Mouse (Mus musculus) lung, postnatal 14 days (tissue): ENCODE measurements around the gene Ttpal.
A peak's percentile ranks its signal among the peaks of the same experiment; 100 is the strongest.
"Not testable (repeated sequence)": the region's sequence is repeated elsewhere in the genome, so short reads cannot be mapped to it uniquely, and the experiment has no call there.

Experiments used
- DNase-seq: peaks from one replicate; pipeline ENCODE4 v3.0.0; 2021

Ttpal gene

DNA sequence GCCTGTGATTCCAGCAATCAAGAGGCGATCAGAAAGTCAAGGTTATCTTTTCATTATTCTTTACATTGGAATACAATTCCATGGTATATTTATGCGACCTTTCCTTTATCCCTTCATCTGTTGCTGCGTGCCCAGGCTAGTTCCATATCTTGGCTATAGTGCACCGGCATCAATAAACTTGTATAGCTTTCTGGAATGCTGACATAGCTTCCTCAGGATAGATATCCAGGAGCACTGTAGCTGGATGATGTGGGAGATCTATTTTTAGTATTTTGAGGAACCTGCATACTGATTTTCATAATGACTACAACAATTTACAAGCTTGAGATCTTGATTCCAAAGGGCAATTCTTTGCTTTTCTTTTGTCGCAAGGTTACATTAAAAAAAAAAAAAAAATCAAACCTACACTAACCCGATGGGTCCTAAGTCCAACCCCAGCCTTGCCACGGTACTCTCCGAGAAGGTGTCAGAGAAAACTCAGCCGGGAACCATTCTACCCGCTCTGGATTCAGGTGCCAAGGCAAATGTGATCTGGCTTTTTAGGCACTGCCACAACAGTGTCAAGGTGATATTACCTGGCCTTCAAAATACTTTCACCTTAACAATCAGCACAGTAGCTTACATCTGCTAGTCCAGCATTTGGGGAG lies 8.4 kb upstream of the Ttpal start:
- no peak for DNase-seq

DNA sequence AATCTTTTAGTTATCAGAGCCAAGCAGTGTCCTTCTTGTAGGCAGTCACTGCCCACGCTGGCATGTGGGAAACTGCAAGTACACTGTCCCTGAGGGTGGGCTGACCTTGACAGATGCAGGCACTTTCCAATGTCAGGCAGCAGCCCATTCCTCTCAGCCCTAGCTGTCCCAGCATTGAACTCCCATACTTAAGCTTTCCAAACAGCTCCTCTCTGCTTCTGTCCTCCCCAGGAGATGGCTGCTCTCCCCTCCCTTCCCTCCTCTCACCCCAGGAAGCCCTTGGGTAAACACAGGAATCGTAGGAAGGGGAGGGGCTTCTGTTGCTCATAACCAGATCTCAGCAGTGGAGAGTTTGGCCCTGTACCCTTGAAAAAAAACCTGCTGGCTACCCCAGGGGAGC lies 7.0 kb upstream of the Ttpal start:
- peak; percentile 54 for DNase-seq

DNA sequence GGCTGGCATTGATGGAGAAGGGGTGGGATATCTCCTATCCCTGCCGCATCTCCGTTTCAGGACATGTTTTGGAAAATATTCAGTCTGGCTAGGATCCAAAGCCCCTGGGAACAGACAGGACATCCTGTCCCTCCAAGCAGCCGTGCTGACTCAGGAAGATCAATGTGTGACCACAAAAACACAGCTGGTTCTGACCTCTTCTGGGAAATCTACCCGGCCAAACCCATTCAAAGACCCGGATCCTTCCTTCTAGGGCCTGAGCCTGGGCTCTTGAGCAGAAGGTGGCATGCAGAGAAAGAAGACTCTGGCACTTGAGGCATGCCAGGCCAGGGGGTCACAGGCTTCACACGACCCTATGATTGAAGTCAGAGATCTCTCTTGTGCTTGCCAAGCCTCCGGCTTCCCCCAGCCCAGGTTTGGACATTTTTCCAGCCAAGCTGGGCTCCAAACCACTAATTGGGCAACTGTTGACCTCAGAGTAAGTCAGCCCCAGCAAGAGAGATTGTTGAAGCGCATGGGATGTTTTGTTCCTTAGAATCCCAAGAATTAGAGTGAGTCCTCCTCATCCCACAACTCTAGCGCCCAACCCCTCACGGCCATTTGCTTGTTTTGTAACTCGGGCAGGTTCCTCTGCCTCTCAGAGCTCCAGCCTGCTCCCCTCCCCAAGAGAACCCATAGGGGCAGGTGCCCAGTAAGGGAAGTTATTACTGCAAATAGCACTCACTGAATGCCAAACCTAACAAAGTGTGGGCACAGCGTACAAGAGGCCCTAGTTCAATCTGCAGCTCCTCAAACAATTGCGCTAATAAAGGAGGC lies 5.8 kb upstream of the Ttpal start:
- peak; percentile 82 for DNase-seq

DNA sequence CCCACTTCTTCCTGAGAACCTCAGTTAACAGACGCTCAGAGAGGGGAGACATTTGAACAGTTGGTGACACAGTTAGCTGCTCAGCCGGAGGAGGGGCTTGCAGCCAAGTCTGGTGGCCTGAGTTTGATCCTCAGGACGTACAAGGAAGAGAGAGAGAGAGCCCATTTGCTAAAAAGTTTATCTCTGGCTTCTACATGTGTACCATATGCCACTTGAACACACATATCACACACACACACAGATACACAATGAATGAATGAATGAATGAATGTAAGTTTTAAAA lies 5.3 kb upstream of the Ttpal start:
- no peak for DNase-seq

DNA sequence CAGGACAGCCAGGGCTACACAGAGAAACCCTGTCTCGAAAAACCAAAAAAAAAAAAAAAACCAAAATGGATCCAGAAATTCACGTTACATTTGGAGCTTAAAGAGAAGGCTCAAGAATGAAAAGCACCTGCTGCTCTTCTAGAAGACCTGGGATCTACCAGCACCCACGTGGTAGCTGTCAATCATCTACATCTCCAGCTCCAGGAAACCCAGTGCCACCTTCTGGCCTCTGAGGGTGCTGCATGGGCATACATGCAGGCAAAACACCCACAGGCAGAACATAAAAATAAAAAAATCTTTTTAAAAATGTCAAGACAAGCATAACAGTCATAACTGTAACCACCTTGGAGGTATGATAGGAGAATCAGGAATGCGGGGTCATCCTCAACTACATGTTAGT lies 4.5 kb upstream of the Ttpal start:
- peak; percentile 71 for DNase-seq

DNA sequence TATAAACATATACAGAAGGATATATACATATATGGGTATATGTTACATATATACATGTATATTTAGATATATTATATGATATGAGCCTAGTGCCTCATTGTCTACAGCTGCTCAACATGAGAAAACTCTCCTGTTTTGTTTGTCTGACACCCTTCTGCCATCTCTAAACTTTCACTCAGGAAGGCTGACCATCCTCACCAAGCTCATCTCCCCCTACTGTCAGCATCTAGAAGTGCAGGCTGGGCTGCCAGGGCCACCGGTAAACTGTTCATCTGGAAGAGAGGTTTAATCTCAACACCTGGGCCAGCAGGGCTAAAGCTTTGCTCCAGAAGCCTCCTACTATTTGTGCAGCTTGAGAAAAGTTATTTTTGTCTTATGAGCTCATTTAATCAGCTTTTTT lies 2.9 kb upstream of the Ttpal start:
- peak; percentile 77 for DNase-seq

DNA sequence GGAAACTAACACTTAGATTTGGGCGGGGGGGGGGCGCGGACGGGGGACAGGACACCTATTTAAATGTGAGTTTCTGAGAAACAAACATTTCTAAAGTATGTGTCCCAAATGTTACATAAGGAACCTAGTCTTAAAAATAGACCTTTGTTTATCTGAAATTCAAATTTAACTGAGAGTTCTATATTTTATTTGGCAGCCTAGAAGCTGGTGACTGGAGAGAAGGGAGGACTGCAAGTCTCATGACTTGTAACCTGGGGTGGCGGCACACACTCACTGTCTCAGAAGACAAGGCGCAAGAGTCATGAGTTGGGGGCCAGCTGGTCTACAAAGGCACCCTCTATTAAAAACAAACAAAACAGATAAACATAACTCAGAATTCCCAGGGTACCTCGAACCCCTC lies 1.0 kb upstream of the Ttpal start:
- no peak for DNase-seq

DNA sequence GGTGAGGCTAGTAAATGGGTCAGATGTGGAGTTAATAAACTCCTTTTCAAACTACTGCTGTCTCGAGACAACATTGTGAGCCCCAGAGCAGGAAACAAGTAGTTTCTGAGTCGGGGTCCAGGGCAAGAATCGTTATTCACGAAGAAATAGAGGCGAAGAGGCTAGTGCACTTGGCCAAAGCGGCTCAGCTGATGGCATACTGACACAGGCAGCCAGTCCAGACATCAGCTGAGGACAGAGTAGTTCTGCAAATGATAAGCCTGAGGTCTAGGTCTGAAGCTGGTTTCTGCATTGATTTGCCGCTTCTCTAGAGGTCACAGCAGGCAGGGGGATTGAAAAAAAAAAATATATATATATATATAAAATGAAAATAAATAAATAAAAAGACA lies 408 bp upstream of the Ttpal start:
- no peak for DNase-seq

DNA sequence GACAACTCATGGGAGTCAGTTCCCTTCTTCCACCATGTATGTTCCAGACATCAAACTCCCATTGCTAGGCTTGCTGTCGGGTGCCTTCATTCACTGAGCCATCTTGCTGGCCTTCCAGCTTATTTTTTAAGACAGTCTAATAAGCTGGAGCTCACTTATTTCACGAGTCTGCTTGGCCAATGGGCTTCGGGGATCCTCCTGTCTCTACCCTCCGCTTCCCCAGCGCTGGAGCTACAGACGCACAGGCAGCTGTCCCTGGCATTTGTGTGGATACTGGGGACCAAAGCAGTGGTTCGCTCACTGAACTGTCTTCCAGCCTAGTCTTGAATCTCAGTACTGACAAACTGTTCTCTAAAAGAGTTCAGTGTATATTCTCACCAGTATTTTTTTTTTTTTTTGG lies 4.0 kb downstream of the Ttpal start:
- DNase-seq: no peak

DNA sequence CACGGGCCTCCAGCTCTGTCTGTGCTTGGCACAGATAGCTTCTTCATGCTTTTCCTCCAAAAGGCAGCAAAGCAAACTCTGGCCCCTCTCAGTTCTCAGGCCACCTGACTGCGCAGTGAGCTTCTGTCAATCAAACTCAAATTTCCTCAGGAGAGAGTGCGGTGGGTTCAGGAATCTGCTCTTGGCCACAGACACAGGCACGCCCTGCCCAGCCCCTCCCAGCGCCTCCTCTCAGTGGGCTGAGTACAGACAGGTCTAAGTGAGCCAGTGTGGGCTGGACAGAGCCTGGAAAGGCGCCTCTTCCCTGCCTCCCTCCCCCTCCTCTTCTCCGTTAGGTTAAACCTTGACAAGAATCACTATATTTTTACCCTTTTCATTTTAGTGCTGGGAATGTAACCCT lies 5.9 kb downstream of the Ttpal start:
- no peak for DNase-seq

DNA sequence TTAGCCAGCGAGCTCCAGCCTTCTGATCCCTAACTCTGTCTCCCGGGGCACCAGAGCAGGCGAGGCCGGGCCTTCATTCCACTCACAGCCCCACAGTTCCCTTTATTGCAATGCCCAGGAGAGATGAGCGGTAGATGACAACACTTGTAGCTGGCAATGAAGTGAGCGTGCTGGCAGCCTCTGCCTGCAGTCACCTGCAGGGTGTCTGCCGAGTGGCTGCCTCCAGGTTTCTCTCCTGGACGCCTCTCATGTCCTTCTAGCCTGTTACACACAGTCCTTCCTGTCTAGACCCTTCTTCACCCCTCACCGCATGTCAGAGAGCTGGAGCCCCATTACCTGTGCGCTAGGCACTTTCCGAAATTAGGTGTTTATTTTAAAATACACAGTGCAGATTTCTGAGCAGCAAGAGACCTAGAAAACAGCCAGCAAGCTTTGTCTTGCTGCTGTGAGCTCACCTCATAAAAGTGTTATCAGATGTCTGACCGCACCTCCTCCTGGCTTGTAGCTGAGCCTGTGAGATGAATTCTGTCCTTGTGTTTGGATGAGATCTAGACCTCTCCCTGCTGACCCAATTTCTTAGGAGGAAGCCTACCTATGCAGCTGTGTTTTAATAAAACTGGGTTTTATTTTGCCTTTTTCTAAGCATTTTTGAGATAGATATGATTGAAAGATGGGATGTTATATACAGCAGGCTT lies 7.3 kb downstream of the Ttpal start:
- DNase-seq: no peak

DNA sequence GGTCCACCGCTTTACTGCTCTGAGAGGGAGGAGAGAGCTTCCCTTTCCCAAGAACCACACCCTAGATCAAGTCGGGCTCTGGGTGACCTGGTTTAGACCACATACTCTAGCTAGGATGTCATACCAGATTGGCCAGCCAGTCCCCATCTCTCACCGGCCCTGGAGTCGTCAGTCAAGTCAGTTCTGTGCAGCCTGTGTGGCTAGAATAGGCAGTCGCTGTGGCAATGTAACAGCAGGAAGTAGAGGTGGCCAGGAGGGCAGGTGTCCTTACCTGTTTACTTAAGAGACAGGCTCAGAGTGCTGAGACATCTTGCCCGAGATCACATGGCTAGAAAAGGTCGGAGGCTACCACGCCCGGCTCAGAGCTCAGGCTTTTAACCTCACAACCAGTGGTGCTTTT lies 9.1 kb downstream of the Ttpal start:
- no peak for DNase-seq

DNA sequence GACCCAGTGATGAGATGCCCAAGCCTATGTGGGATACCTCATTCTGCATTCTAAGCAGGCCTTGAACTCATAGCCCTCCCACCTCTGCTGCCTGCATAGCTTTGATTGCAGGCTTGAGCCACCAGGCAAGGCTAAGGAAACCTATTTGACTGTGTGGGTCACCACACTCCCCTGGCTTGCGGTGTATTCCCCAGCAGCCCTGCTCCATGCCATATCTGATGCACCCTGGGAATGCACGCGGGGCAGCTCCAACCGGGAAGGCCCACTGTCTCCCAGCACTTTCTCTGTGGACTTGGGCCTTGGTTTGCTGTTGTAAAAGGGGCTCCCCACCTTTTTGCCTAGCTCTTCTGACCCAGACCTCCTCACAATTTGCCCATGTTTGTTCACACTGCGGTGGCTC lies 11.1 kb downstream of the Ttpal start:
- DNase-seq: no peak

DNA sequence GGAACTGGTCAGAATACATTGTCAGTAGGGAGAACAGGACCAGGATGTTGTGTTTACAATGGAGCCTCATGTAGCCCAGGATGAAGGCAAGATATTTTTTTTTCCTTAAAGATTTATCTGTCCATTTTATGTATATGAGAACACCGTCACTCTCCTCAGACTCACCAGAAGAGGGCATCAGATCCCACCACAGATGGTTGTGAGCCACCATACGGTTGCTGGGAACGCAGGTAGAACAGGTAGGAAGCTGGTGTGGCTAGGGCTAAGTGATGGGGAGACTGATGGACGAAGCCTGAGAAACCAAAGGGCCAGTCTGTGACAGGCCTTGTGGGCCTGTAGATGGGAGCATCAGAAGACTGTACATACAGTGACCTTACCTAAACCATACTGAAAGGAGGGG lies 11.9 kb downstream of the Ttpal start:
- DNase-seq: no peak

DNA sequence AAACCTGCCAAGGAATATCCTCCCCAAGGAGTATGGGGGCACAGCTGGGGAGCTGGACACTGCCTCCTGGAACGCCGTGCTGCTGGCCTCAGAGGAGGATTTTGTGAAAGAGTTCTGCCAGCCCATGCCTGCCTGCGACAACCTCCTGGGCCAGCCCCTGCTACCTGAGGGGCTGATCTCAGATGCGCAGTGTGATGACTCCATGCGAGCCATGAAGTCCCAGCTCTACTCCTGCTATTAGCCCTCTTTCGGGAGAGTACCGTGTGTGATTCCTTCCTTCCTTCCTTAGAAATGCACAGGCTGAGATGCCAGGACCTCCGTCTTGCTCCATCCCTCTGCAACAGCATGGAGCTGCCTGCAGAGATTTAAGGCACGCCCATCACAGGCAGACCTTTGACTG lies 13.3 kb downstream of the Ttpal start:
- DNase-seq: no peak

DNA sequence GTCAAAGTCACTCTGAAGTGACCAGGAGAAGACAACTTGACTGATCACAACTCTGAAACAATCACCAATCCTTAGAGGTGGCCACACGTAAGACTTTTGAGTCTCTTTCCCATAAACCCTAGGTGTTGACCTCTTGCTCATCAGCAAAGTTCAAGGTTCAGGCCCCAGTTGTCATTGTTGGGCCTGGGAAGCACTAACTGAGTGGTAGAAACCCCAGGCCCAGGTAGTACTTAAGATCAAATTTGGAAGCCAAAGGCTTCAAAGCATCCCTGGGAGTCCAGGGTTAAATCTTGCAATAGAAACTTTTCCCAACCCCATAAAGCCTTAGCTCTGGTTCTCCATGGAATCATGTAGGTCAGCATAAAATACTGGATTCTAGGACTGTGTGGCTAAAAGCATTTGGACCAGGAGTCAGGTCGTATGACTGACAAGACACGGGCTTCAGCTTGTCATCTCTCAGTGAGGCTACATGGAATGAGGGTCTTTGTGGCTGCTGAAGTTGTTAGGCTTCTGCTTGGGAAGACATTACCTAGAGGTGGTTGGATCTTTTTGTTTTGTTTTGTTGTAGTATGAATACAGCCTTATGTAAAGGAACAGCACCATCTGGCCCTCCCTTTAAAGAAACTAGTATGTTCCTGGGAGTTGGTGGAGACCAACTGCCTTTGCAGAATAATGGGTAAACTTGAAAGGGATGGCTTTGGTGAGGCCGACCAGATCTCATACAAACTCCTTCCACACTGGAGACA lies 14.0 kb downstream of the Ttpal start:
- DNase-seq: no peak

DNA sequence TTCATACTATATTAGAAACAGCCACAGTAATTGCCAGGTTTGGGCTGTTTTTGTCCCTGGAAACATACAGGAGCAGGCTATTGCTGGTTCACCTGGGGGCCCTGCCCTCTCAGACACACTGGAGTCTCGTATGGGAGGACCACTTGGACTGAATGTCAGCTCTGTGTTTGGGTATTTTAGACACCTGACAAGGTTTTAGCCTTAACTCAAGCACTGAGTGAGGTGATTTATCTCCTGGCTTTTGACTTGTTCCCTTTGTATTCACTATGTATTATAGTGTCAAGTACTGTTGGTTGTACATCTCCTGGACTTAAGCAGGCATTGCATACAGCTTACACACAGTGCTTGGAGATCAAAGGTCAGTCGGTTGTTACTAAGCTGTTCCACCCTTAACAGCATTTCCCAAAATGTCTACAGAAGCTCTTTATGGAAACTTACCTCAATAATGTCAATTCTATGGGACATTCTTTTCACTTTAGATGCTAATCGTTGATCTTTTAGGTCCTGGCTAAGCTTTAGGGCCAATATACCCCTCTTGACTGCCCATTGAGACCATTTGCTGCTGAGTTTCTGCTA lies 14.6 kb downstream of the Ttpal start:
- no peak for DNase-seq

DNA sequence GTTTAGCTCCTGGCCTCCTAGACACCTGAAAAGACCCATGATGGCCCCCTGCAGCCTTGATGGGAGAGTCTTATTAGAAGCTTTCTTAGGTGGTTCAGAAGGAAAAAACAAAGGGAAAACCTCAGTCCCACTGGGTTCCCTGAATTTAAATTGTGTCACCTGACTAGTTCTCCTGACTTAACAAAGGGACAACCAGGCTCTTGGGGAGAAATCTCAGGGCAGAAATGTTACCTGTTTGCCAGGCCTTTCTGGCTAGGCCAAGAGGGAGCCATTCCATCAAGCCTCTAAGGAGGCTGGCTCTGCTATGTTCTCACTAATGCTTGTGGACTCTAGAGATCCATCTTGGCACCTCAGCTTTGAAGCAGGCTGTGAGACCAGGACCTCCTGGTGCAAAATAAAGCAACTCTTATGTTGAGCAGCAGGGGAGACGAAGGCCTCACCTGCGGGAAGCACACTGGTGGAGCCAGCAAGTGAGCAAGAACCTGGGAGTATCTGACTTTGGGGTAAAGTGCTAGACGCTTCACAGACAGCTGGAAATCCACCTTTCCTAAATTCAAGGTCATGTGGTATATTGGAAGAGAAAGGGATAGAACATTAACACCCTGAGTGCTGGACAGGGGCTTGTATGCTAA lies 15.2 kb downstream of the Ttpal start:
- no peak for DNase-seq

DNA sequence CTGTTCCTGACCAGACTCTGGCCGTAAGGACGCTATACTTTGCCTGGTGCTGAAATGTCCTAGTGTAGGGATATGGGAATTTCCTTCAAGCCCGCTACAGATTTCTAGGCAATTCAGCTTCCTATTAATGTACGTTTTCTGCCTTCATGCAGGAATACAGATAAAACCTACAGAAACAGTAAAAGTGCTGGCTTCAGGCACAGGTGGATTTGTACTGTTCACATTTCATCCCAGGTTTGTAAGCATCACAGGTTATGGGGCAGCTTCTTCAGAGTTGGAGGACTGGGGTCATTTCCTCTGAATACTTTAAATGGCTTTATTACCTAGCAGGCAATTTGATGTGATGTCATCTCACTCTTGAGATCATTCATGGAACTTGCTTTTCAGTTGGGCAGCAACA lies 15.8 kb downstream of the Ttpal start:
- no peak for DNase-seq

DNA sequence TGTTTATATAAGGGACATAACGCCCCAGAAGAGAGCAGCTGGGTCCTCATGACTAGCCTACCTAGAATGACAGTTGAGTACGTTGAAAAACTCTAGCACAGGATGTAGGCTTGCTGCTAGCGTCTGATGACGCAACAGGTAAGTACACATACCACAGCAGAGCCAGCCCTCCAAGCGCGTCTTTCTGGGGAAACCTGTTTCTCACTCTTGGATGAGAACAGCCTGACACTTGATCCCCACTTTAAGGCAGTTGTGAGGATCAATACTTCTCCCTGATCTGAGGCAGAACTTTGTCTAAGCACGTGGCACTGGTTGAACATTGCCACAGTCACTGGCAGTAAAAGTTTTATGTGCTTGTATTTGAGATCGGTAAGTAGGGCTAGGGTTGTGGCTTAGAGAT lies 18.3 kb downstream of the Ttpal start:
- DNase-seq: no peak

DNA sequence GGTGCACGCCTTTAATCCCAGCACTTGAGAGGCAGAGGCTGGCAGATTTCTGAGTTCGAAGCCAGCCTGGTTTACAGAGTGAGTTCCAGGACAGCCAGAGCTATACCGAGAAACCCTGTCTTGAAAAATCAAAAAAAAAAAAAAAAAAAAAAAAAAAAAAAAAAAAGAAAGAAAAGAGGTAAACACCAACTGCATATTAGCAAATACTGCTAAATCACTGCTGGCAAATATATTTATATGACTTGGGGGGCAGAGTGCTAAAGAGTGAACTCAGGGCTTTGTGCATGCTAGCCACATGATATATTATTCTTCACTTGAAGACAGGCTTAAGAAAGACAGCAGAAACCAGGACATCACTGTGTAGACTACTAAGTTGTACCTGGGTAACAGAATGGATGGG lies 19.3 kb downstream of the Ttpal start:
- DNase-seq: not testable (repeated sequence)

DNA sequence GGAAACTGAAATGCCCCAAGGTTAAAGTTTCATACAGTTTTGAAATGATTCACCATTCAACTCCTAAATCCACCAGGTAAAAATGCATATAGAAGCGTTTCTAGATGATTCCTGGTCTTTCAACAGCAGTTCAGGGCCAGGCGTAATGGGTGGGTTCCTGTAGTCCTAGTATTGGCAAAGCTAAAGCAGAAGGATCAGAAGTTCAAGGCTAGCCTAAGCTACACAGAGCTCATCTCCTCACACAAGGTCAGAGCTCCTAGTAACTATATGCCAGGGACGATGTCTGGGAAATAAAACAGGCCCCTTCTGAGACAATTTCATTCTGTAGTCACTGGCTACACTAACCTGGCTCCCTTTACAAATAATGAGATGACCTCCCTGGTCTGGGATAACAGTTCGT lies 29.1 kb downstream of the Ttpal start:
- DNase-seq: no peak

DNA sequence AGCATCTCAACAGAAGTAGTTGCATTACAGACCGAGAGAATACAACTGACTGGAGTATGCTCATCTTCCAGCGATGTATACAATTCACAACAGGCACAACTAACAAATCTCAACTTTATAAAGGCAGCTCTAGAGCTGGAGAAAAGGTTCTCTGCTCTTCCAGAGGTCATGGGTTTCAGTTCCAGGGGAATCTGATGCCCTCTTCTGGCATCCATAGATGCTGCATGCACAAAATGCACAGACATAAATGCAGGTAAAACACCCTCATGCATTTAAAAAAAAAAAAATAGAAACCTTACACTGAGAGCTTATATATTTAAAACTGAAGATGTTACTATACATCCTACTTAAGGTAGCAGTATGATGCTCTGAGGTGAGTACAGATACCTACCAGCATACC lies 29.6 kb downstream of the Ttpal start:
- no peak for DNase-seq
